Mouse (Mus musculus): ENCODE results near the gene Nip7. TPM values are rescaled to one million over a fixed set of nuclear protein-coding genes. Genes with fewer than 3 reads are reported as not detected.

Nip7 gene
- polyA plus RNA-seq, 1 experiment from 2014 or later: 49.5 TPM

DNA sequence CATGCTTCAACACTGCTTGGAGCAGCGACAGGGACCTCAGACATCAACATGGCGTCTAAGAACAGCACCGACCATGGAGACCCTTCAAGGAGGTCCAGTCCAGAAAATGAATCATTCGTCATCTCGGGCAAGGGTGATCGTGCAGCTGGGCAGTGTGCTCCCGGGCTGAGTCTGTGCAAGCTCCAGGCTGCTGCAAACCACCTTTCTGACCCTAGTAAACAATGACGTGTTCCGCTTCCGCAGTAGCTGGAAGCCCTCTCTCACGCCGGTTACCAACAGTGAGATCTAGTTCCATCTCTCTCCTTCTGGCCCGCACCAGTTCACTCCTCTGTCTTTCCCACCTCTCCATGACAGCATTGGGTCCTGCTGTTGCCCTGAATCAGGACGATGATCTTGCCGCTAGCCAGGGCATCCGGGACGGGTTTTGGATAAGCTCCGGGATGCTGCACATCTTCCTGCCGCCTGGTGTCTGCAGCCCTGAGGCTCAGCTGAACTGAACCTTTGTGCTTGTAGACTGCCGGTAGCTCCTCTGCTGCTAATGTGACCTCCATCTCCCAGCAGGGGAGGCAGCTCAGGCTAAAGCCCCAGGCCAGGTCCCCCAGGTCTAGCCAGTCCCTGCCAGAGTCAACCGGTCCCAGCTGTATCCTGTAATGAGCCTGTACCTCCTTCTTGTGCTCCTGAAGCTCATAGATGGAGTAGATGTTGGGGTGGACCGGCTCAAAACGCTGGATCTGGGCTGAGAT is 52.5 kb downstream of the Nip7 start:
- Histone ChIP-seq H3K4me3 (ENCODE audit: low read depth, low read length) (no peak overlapping the region; the same call in 1 of the 2 replicates), H3K4me1 (replicated peaks; ENCODE audit: control insufficient read depth, insufficient read depth) (no peaks in the 10 kb centered on the region), H3K9me3 (ENCODE audit: control insufficient read depth, low read length) (no peaks in the 10 kb centered on the region), H3K27me3 (ENCODE audit: control insufficient read depth, insufficient read depth, low read length) (no peaks in the 10 kb centered on the region), H3K4me2 (replicated peaks; ENCODE audit: low read depth) (peak overlapping the region; percentile 42), H3K36me3 (ENCODE audit: control insufficient read depth, insufficient read depth, low read length) (no peaks in the 10 kb centered on the region), H3K27ac (replicated peaks) (no peak overlapping the region; the same call in 1 of the 2 replicates), H3K9ac (ENCODE audit: low read length) (peak overlapping the region; percentile 53)
- peak; percentile 69 for ATAC-seq (ENCODE audit: low FRiP score, low TSS enrichment)
- WGBS: 49% methylated on average over 23 of the region's 23 CpGs
- no peak for DNase-seq (ENCODE audit: low spot score)
- TF ChIP-seq CTCF (IDR thresholded peaks at IDR 0.05; ENCODE audit: low read depth) (peak; percentile 4; the same call in 1 of the 2 replicates), EP300 (optimal IDR thresholded peaks at IDR 0.05) (no peak)

GRCm38 (mm10) chr8:107109816-107110435 is 53.2 kb downstream of the Nip7 start:
- H3K4me3 ChIP-seq (ENCODE audit: low read depth, low read length): no peak overlapping the region
- ATAC-seq (ENCODE audit: low FRiP score, low TSS enrichment) (no peak), DNase-seq (ENCODE audit: low spot score) (no peak)
- no peaks in the 10 kb centered on the region for H3K9me3 ChIP-seq (ENCODE audit: control insufficient read depth, low read length)
- no peaks in the 10 kb centered on the region for H3K4me1 ChIP-seq (replicated peaks; ENCODE audit: control insufficient read depth, insufficient read depth)
- no peak overlapping the region for H3K4me2 ChIP-seq (replicated peaks; ENCODE audit: low read depth)
- TF ChIP-seq CTCF (IDR thresholded peaks at IDR 0.05; ENCODE audit: low read depth) (peak; percentile 34), EP300 (optimal IDR thresholded peaks at IDR 0.05) (no peak)
- WGBS: 85% methylated on average over 5 of the region's 5 CpGs
- no peaks in the 10 kb centered on the region for H3K27me3 ChIP-seq (ENCODE audit: control insufficient read depth, insufficient read depth, low read length)
- H3K9ac ChIP-seq (ENCODE audit: low read length): no peak overlapping the region
- no peaks in the 10 kb centered on the region for H3K36me3 ChIP-seq (ENCODE audit: control insufficient read depth, insufficient read depth, low read length)
- no peak overlapping the region for H3K27ac ChIP-seq (replicated peaks)

Small RNA genes lying within 50 kb of the gene (microRNA-seq; reads per million reads assigned to microRNA genes)
- gene Mir7075: not detected

Other genes with a start within 250 kb of the Nip7 start
- gene Has3, start 186.6 kb upstream of the Nip7 start, polyA plus RNA-seq (2015; fragmentation: Nextera tagmentation; extraction: Ambion mirVana): 0.28 and 0.40 TPM in 2 replicates
- 30.4 and 33.7 TPM in 2 replicates for gene Utp4, start 163.2 kb upstream of the Nip7 start, polyA plus RNA-seq (2015; fragmentation: Nextera tagmentation; extraction: Ambion mirVana)
- 9.1 and 10.2 TPM in 2 replicates for gene Sntb2, start 121.1 kb upstream of the Nip7 start, polyA plus RNA-seq (2015; fragmentation: Nextera tagmentation; extraction: Ambion mirVana)
- gene Vps4a, start 25.7 kb upstream of the Nip7 start, polyA plus RNA-seq (2015; fragmentation: Nextera tagmentation; extraction: Ambion mirVana): 41.0 and 41.4 TPM in 2 replicates
- gene Pdf, start 8.3 kb upstream of the Nip7 start, polyA plus RNA-seq (2015; fragmentation: Nextera tagmentation; extraction: Ambion mirVana): 26.5 and 28.2 TPM in 2 replicates
- gene Cog8, start 188 bp upstream of the Nip7 start, polyA plus RNA-seq (2015; fragmentation: Nextera tagmentation; extraction: Ambion mirVana): 22.2 and 24.1 TPM in 2 replicates
- 79.6 and 81.7 TPM in 2 replicates for gene Tmed6, start 8.8 kb downstream of the Nip7 start, polyA plus RNA-seq (2015; fragmentation: Nextera tagmentation; extraction: Ambion mirVana)
- 12.1 and 12.7 TPM in 2 replicates for gene Terf2, start 39.7 kb downstream of the Nip7 start, polyA plus RNA-seq (2015; fragmentation: Nextera tagmentation; extraction: Ambion mirVana)
- 52.6 and 52.9 TPM in 2 replicates for gene Cyb5b, start 93.8 kb downstream of the Nip7 start, polyA plus RNA-seq (2015; fragmentation: Nextera tagmentation; extraction: Ambion mirVana)
- gene Nfat5, start 236.6 kb downstream of the Nip7 start, polyA plus RNA-seq (2015; fragmentation: Nextera tagmentation; extraction: Ambion mirVana): 4.8 and 5.8 TPM in 2 replicates